Mouse (Mus musculus) small intestine, adult 2 months (tissue): Measurements from ENCODE around the gene Nnat. TPM values are rescaled to one million over a fixed set of nuclear protein-coding genes. Genes with fewer than 3 reads are reported as not detected.
A peak's percentile ranks its signal among the peaks of the same experiment; 100 is the strongest.

Experiments
- H3K27ac ChIP-seq: fragments of 200-500 bp; 2 replicates; pipeline ENCODE4 v1.5.1; 2012; ENCODE audit warnings: low read depth, low read length, control low read depth, inconsistent platforms; ENCODE audit not compliant: insufficient read depth
- H3K27me3 ChIP-seq: fragments of 200-500 bp; 2 replicates; pipeline ENCODE4 v1.6.1; 2012; ENCODE audit warnings: mild to moderate bottlenecking, moderate library complexity, low read length, inconsistent platforms; ENCODE audit not compliant: control insufficient read depth, insufficient read depth
- H3K36me3 ChIP-seq: fragments of 200-500 bp; 2 replicates; pipeline ENCODE4 v1.6.1; 2012; ENCODE audit warnings: mild to moderate bottlenecking, low read length, control low read depth, inconsistent platforms; ENCODE audit not compliant: control insufficient read depth, insufficient read depth
- H3K4me1 ChIP-seq: fragments of 200-500 bp; 2 replicates; pipeline ENCODE4 v1.6.1; 2012; ENCODE audit warnings: low read length, inconsistent platforms, mixed read lengths; ENCODE audit not compliant: control insufficient read depth, insufficient read depth, insufficient read length
- H3K4me3 ChIP-seq: fragments of 200-500 bp; 2 replicates; pipeline ENCODE4 v1.5.1; 2012; ENCODE audit warnings: low read depth, mild to moderate bottlenecking, control low read depth, inconsistent platforms, low read length, moderate library complexity
- CTCF ChIP-seq: fragments of 200-500 bp; IDR thresholded peaks from 2 replicates; pipeline ENCODE4 v1.5.1; 2012; ENCODE audit warnings: low read depth, mild to moderate bottlenecking, control low read depth, inconsistent platforms, low read length, moderate library complexity, mixed read lengths; ENCODE audit not compliant: insufficient replicate concordance, insufficient read length; ENCODE audit errors: extremely low read depth
- POLR2A ChIP-seq: fragments of 200-500 bp; IDR thresholded peaks from 2 replicates; pipeline ENCODE4 v1.6.1; 2012; ENCODE audit warnings: low read depth, mild to moderate bottlenecking, control low read depth, inconsistent platforms, low read length, moderate library complexity
- WGBS: fragments of 180-500 bp; shearing (Covaris S2); methylation state at CpG from one replicate; pipeline ENCODE4 v1.1.7; 2018; 5-methylcytosine and 5-hydroxymethylcytosine counted together
- polyA plus RNA-seq: library from polyadenylated mRNA; depleted of rRNA; stranded (reverse); fragments of >200 nt; gene quantifications from 2 replicates; pipeline ENCODE4 v1.2.3, GENCODE M21; 2012

The Nnat gene
- polyA plus RNA-seq, 1 experiment = 9.5 TPM

DNA sequence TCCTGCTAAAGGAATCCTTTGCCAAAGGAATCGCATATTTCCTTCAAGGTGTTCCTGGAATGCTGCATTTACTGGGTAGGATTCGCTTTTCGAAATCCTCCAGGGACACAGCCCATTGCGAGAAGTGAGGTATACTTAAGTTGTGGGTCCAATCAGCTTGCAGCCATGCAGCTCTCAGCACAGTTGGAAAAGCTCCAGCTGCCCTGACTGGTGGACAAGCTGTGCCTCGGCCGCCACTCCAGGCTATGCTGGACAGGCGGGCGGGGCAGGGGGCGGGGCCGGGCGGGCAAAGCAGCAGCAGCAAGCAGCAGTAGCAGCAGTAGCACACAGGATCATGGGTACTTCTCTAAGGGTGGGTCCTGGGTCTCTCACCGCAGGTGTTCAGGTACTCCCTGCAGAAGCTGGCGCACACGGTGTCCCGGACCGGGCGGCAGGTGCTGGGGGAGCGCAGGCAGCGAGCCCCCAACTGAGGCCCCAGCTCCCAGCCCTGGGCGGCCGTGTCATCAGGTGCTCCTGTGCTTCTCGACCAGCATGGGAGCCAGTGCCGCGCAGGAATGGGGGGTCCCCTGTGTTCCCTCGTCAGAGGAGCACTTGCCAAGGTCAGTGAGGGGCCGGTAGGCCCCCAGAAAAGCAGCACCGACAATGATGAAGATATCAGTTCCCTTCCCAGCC lies 1.4 kb downstream of the Nnat start:
- Histone ChIP-seq H3K4me1 (peaks cover 10% of the 10 kb centered on the region), H3K36me3 (peaks cover 11% of the 10 kb centered on the region), H3K27me3 (no peaks in the 10 kb centered on the region), H3K4me3 (peak overlapping the region; percentile 10; the same call in 1 of the 2 replicates), H3K27ac (no peak overlapping the region)
- 53% methylated on average over 27 of the region's 27 CpGs for WGBS
- TF ChIP-seq POLR2A = no peak
- TF ChIP-seq CTCF = no peak

DNA sequence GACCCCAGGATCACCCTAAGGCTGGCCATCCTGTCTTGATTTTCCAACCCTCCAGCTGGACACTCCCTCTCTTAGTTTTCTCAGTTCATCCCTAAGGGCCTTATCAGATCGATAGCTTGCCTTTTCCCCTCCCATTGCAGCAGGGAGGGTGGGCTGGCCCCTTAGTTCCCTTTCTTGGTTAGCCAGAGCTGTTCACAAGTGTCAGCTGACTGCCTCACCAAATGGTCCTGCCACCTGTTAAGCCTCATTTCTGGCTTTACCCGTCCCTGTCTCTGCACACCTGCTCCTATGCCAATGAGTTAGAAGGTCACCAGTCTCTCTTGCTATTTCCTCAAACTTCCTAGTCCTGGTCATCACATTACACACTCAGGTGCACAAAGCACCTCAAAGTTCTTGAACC lies 3.2 kb downstream of the Nnat start:
- no peak overlapping the region for H3K27ac ChIP-seq
- H3K4me3 ChIP-seq = no peak overlapping the region
- WGBS = 37% methylated on average over 2 of the region's 2 CpGs
- H3K36me3 ChIP-seq = peaks cover 1% of the 10 kb centered on the region
- no peaks in the 10 kb centered on the region for H3K27me3 ChIP-seq
- H3K4me1 ChIP-seq = peaks cover 17% of the 10 kb centered on the region
- TF ChIP-seq CTCF (no peak), POLR2A (no peak)

DNA sequence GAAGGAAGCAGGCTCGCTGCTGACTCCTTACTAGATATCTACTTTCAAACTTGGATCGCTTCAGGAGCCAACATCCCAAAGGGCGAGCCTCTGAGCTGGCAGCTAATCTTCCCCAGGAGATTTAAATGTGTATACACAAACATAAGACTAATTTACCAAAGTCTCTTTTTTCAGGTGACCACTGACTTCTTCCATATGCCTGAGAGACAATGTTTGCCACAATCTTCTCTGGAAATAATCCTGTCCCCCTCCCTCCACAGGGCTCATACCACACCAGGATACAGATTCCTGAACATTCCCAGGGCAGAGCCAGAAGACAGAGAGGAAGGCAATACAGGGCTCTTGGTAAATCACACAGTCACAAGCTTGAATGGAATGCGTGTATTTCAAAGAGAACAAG lies 4.8 kb downstream of the Nnat start:
- 51% methylated on average over 4 of the region's 4 CpGs for WGBS
- TF ChIP-seq POLR2A = no peak
- H3K4me3 ChIP-seq = no peak overlapping the region

DNA sequence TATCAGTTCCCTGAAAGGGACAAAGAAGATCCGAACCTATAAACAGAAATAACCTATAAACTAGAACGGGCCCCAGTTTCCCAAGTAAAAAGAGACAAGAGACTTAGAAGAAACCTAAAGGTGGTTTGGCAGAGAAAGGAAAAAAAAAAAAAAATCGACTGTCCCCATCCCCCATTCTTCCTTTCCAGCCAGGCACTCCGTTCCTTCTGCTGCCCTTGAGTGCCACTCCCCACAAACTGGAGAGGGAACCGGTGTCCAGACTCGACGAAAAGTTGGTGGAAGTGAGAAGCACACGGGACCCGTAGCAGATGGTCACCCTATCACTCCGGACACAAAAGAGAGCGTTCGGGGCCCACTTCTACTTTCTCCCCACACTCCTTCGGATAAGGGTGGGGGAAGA lies 5.6 kb downstream of the Nnat start:
- H3K27ac ChIP-seq = peak overlapping the region; percentile 98
- WGBS = 3% methylated on average over 13 of the region's 13 CpGs
- no peaks in the 10 kb centered on the region for H3K36me3 ChIP-seq
- peaks cover 12% of the 10 kb centered on the region; the same call in 1 of the 2 replicates for H3K4me1 ChIP-seq
- no peaks in the 10 kb centered on the region for H3K27me3 ChIP-seq
- TF ChIP-seq POLR2A (no peak), CTCF (no peak)
- H3K4me3 ChIP-seq = peak overlapping the region; percentile 86

More for the DNA sequence above, 4.8 kb downstream of the Nnat start:
- Histone ChIP-seq H3K27ac (no peak overlapping the region), H3K36me3 (no peaks in the 10 kb centered on the region; the same call in 1 of the 2 replicates), H3K27me3 (no peaks in the 10 kb centered on the region), H3K4me1 (peaks cover 17% of the 10 kb centered on the region)

DNA sequence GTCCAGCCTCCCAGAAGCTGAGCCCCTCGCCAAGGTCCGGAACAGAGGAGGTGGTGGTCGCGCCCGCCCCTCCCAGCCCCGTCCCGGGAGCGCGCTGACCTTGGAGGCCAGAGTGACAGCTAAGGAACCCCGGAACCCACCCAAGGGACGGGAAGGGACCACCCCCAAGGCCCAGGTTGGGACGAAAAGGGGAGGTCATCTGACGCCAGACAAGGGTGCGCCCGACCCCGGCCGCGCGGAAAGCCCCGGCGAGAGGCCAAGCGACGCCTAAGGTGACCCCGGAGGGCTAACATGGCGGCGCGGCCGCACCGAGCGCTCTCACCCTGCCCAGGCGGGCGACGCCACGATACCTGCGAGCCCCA lies 6.0 kb downstream of the Nnat start:
- no peaks in the 10 kb centered on the region for H3K36me3 ChIP-seq
- peak overlapping the region; percentile 98 for H3K27ac ChIP-seq
- no peaks in the 10 kb centered on the region for H3K27me3 ChIP-seq
- TF ChIP-seq CTCF = no peak
- no peak for TF ChIP-seq POLR2A
- WGBS = under 1% methylated on average over 35 of the region's 35 CpGs
- peaks cover 12% of the 10 kb centered on the region; the same call in 1 of the 2 replicates for H3K4me1 ChIP-seq
- H3K4me3 ChIP-seq = peak overlapping the region; percentile 86

DNA sequence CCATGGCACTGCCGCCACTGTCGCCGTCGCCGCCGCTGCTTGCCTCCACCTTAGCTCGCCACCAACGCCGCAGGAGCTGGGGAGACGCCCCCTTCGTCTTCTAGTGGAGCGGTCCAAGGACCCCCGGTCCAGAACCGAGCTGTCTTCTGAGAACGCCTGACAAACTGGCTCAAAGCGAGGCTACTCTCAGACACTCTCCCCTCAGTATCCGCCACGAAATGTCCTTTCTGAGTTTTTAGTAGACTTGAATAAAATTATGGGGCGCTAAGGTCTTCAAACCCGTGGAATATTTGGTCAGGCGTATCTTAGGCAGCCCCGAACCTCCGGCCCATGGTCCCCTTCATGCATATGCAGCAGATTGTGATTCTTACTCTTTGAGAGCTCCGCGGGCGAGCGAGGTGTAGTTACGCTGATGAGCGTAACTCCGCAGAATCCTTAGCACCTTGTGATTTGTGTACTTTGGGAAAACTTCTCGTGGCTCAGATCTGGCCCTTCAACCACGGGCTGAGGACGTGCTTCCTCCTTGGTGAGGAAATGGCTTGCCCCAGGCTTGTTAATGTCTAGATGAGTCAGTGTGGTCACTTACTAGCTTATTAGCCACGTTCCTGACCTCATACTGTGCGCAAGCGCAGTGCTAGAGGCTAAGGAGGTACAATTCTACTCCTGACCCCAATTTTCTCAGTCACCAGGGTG lies 6.5 kb downstream of the Nnat start:
- H3K4me1 ChIP-seq = peaks cover 11% of the 10 kb centered on the region; the same call in 1 of the 2 replicates
- TF ChIP-seq POLR2A = no peak; the same call in 1 of the 2 replicates
- TF ChIP-seq CTCF = 0 out of 2 replicates have a peak, but pooled peaks have one; percentile 1
- under 1% methylated on average over 36 of the region's 36 CpGs for WGBS
- H3K27ac ChIP-seq = peak overlapping the region; percentile 98
- H3K27me3 ChIP-seq = no peaks in the 10 kb centered on the region
- H3K36me3 ChIP-seq = no peaks in the 10 kb centered on the region
- peak overlapping the region; percentile 86 for H3K4me3 ChIP-seq

DNA sequence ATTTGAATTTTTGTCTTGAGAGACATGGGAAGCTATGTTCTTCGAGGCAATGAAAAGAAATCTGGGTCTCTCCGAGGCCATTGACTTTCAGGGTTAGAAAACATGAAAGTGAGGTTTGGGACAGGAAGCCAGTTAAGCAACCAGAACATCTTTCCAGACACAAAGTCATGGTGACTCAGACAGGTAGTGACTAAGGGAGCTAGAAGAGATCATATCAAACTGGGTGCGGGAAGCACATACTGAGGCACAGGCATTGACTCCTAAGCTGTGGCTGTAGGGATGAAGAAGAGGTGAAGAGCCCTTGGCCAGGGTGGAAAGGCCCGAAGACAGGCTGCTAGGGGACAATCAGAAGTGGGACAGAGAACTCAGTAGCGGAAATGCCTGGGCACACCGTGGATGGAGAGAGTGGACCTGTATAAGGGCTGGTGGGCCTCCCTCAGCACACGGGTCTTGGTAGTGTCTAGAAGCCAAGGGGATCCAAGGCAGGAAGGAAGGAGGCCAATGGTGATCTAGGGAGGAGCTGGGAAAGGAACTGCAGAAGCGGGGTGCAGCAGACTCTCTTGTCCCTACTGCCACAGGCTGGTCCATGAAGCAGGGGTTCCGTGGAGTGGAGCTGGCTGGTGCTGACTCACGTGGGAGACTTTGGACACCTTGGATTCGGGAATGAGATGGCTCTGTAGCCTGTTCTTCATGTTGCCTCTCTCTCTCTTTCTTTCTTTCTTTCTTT lies 7.5 kb downstream of the Nnat start:
- H3K36me3 ChIP-seq = no peaks in the 10 kb centered on the region
- no peaks in the 10 kb centered on the region; the same call in 1 of the 2 replicates for H3K27me3 ChIP-seq
- peaks cover 10% of the 10 kb centered on the region; the same call in 1 of the 2 replicates for H3K4me1 ChIP-seq
- TF ChIP-seq CTCF (no peak), POLR2A (no peak)
- peak overlapping the region; percentile 98 for H3K27ac ChIP-seq
- WGBS = 67% methylated on average over 11 of the region's 11 CpGs
- no peak overlapping the region for H3K4me3 ChIP-seq
